Mouse (Mus musculus) erythroblast, embryonic 14.5 days (primary cell): ENCODE data around the gene Sirt5.

Source experiments
- GATA1 ChIP-seq: IDR thresholded peaks from 2 replicates; pipeline ENCODE4 v1.6.1; 2012; ENCODE audit warnings: low read length, inconsistent platforms, mixed read lengths
- TAL1 ChIP-seq: IDR thresholded peaks from 3 replicates; pipeline ENCODE4 v1.6.1; 2012; ENCODE audit warnings: low read length, inconsistent platforms, mixed read lengths

DNA sequence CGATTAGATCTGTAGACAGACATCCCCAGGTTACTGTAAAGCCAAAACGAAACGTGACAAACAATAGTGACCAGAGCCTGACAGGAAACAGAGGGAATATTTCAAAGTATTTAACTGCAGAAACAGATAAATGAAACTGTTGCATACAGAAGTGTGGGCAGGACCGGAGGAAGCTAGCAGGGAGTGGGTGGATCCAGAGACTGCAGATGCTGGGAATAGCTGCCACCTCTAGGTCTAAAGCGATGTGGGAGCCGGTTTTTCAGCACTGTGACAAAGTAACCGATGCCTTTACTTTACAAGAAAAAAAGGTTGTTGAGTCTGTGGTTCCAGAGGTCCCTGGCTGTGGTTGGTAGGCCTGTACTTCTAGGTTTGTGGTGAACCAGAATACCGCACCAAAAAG, 27.3 kb upstream of the Sirt5 start:
- TF ChIP-seq GATA1 (no peak), TAL1 (no peak)
